Mouse (Mus musculus) olfactory bulb, adult 2 months (tissue): Measurements from ENCODE around the gene Flot2.

Experiments used
- CTCF ChIP-seq: fragments of 200-500 bp; IDR thresholded peaks from 2 replicates; pipeline ENCODE4 v1.5.1; 2012; ENCODE audit warnings: low read depth, mild to moderate bottlenecking, low read length, moderate library complexity; ENCODE audit not compliant: insufficient read depth
- POLR2A ChIP-seq: fragments of 200-500 bp; IDR thresholded peaks from 2 replicates; pipeline ENCODE4 v1.6.1; 2012; ENCODE audit warnings: mild to moderate bottlenecking, low read depth, low read length, moderate library complexity; ENCODE audit not compliant: insufficient read depth

GRCm38 (mm10) chr11:77995556-77995955 is 42.2 kb upstream of the Flot2 start:
- TF ChIP-seq CTCF (no peak), POLR2A (no peak)
